Mouse (Mus musculus): ENCODE results near the gene Lmbrd2.

DNA sequence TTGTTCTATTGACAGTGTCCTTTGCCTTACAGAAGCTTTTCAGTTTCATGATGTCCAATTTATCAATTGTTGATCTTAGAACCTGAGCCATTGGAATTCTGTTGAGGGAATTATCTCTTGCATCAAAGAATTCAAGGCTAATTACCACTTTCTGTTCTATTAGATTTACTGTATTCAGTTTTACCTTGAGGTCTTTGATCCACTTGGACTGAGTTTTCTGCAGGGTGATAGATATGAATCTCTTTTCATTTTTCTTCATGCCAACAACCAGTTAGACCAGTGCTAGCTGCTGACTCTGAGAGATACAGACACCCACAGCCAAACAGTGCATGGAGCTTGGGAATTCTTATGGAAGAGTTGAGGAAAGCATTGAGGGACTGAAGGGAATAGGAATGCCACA, 71.5 kb downstream of the Lmbrd2 start:
- TF ChIP-seq CTCF (IDR thresholded peaks at IDR 0.05; ENCODE audit: borderline replicate concordance, control insufficient read depth, extremely low read depth, insufficient read depth, low read length, poor library complexity): no peak
- no peak for TF ChIP-seq POLR2A (IDR thresholded peaks at IDR 0.05; ENCODE audit: control insufficient read depth, extremely low read depth, insufficient read depth, low read length, poor library complexity)

All from thymus, adult 2 months (tissue).